Mouse (Mus musculus) limb, embryonic 12.5 days (tissue): ENCODE measurements around the gene Sptssb. TPM values are rescaled to one million over a fixed set of nuclear protein-coding genes. Genes with fewer than 3 reads are reported as not detected.

ENCODE experiments used
- ATAC-seq: fragments of 200-750 bp; cut with Nextera tagmentation; 2 replicates; pipeline ENCODE4 v1.8.0; 2017; ENCODE audit warnings: low read depth, moderate TSS enrichment; ENCODE audit not compliant: insufficient number of reproducible peaks, insufficient read depth, low FRiP score, low TSS enrichment
- H3K27ac ChIP-seq: fragments of 300-500 bp; sonication (generic); 2 replicates; pipeline ENCODE4 v1.5.1; 2016; ENCODE audit warnings: mild to moderate bottlenecking, moderate library complexity
- H3K27me3 ChIP-seq: fragments of 300-500 bp; sonication (generic); 2 replicates; pipeline ENCODE4 v1.6.1; 2016; ENCODE audit warnings: mild to moderate bottlenecking, moderate library complexity
- H3K36me3 ChIP-seq: fragments of 300-500 bp; sonication (generic); 2 replicates; pipeline ENCODE4 v1.6.1; 2016; ENCODE audit warnings: mild to moderate bottlenecking, moderate library complexity
- H3K4me1 ChIP-seq: fragments of 300-500 bp; sonication (generic); replicated peaks from 2 replicates; pipeline ENCODE4 v1.6.1; 2016
- H3K4me2 ChIP-seq: fragments of 300-500 bp; sonication (generic); 2 replicates; pipeline ENCODE4 v1.6.1; 2016; ENCODE audit warnings: mild to moderate bottlenecking, moderate library complexity
- H3K4me3 ChIP-seq: fragments of 300-500 bp; sonication (generic); replicated peaks from 2 replicates; pipeline ENCODE4 v1.5.1; 2016; ENCODE audit warnings: mild to moderate bottlenecking
- H3K9ac ChIP-seq: fragments of 300-500 bp; sonication (generic); replicated peaks from 2 replicates; pipeline ENCODE4 v1.6.1; 2016; ENCODE audit warnings: mild to moderate bottlenecking, moderate library complexity
- H3K9me3 ChIP-seq: fragments of 300-500 bp; sonication (generic); 2 replicates; pipeline ENCODE4 v1.6.1; 2016; ENCODE audit warnings: mild to moderate bottlenecking, moderate library complexity
- WGBS: fragments of 180-500 bp; shearing (Covaris S2); methylation state at CpG from one replicate; pipeline ENCODE4 v1.1.7; 2016; 5-methylcytosine and 5-hydroxymethylcytosine counted together
- polyA plus RNA-seq: library from polyadenylated mRNA; unstranded; fragments of >200 nt; fragmentation: Nextera tagmentation; extraction: Ambion mirVana; gene quantifications from 2 replicates; pipeline ENCODE4 v1.2.1, GENCODE M21; 2016

Gene Sptssb
- polyA plus RNA-seq, 1 experiment from 2014 or later = not detected

- H3K9ac ChIP-seq = no peak overlapping the region
- ATAC-seq = no peak
- no peak overlapping the region for H3K4me3 ChIP-seq
- WGBS = 65% methylated on average over 2 of the region's 2 CpGs
- H3K4me1 ChIP-seq = no peaks in the 10 kb centered on the region
- no peak overlapping the region for H3K4me2 ChIP-seq
- H3K27me3 ChIP-seq = no peaks in the 10 kb centered on the region
- H3K9me3 ChIP-seq = no peaks in the 10 kb centered on the region
- no peak overlapping the region for H3K27ac ChIP-seq
- no peaks in the 10 kb centered on the region for H3K36me3 ChIP-seq
Measured at GRCm38 (mm10) chr3:69885866-69886265, 26.1 kb upstream of the Sptssb start.

- no peak for ATAC-seq
- Histone ChIP-seq H3K27ac (no peak overlapping the region), H3K4me2 (no peak overlapping the region), H3K36me3 (no peaks in the 10 kb centered on the region), H3K4me3 (no peak overlapping the region), H3K27me3 (no peaks in the 10 kb centered on the region), H3K9me3 (no peaks in the 10 kb centered on the region), H3K9ac (no peak overlapping the region), H3K4me1 (no peaks in the 10 kb centered on the region)
- WGBS = 67% methylated on average over 1 of the region's 1 CpGs
Measured at GRCm38 (mm10) chr3:69883710-69884109, 24.0 kb upstream of the Sptssb start.

GRCm38 (mm10) chr3:69877538-69877937, 17.8 kb upstream of the Sptssb start:
- WGBS = 84% methylated on average over 2 of the region's 2 CpGs
- Histone ChIP-seq H3K36me3 (no peaks in the 10 kb centered on the region), H3K27ac (no peak overlapping the region), H3K9ac (no peak overlapping the region), H3K9me3 (no peaks in the 10 kb centered on the region), H3K27me3 (no peaks in the 10 kb centered on the region), H3K4me1 (no peaks in the 10 kb centered on the region), H3K4me3 (no peak overlapping the region), H3K4me2 (no peak overlapping the region)
- no peak for ATAC-seq

GRCm38 (mm10) chr3:69874721-69875120, 15.0 kb upstream of the Sptssb start:
- Histone ChIP-seq H3K4me2 (no peak overlapping the region), H3K27ac (no peak overlapping the region), H3K9ac (no peak overlapping the region), H3K27me3 (no peaks in the 10 kb centered on the region), H3K4me1 (no peaks in the 10 kb centered on the region), H3K4me3 (no peak overlapping the region), H3K9me3 (no peaks in the 10 kb centered on the region), H3K36me3 (no peaks in the 10 kb centered on the region)
- 78% methylated on average over 3 of the region's 3 CpGs for WGBS
- ATAC-seq = no peak

GRCm38 (mm10) chr3:69872661-69873327, 13.1 kb upstream of the Sptssb start:
- Histone ChIP-seq H3K9me3 (no peaks in the 10 kb centered on the region), H3K36me3 (no peaks in the 10 kb centered on the region), H3K27ac (no peak overlapping the region), H3K9ac (no peak overlapping the region), H3K27me3 (no peaks in the 10 kb centered on the region), H3K4me1 (no peaks in the 10 kb centered on the region), H3K4me2 (no peak overlapping the region), H3K4me3 (no peak overlapping the region)
- 83% methylated on average over 6 of the region's 6 CpGs for WGBS
- no peak for ATAC-seq

GRCm38 (mm10) chr3:69871174-69871573, 11.4 kb upstream of the Sptssb start:
- Histone ChIP-seq H3K27ac (no peak overlapping the region), H3K9me3 (no peaks in the 10 kb centered on the region), H3K27me3 (no peaks in the 10 kb centered on the region), H3K36me3 (no peaks in the 10 kb centered on the region), H3K4me3 (no peak overlapping the region), H3K9ac (no peak overlapping the region), H3K4me2 (no peak overlapping the region), H3K4me1 (no peaks in the 10 kb centered on the region)
- ATAC-seq = no peak
- WGBS = 89% methylated on average over 14 of the region's 14 CpGs

- Histone ChIP-seq H3K4me1 (no peaks in the 10 kb centered on the region), H3K9ac (no peak overlapping the region), H3K9me3 (no peaks in the 10 kb centered on the region), H3K4me3 (no peak overlapping the region), H3K36me3 (no peaks in the 10 kb centered on the region), H3K27ac (no peak overlapping the region), H3K4me2 (no peak overlapping the region), H3K27me3 (no peaks in the 10 kb centered on the region)
- ATAC-seq = no peak
- WGBS = 77% methylated on average over 8 of the region's 8 CpGs
Measured at GRCm38 (mm10) chr3:69869702-69870101, 10.0 kb upstream of the Sptssb start.

GRCm38 (mm10) chr3:69861789-69862395, 2.2 kb upstream of the Sptssb start:
- H3K4me3 ChIP-seq = peak overlapping the region; percentile 48

GRCm38 (mm10) chr3:69860589-69861521, 1.1 kb upstream of the Sptssb start:
- Histone ChIP-seq H3K27ac (no peak overlapping the region), H3K4me3 (peak overlapping the region; percentile 48), H3K36me3 (no peaks in the 10 kb centered on the region), H3K4me1 (peaks cover 8% of the 10 kb centered on the region; the same call in 1 of the 2 replicates), H3K4me2 (peak overlapping the region; percentile 97), H3K27me3 (peaks cover 25% of the 10 kb centered on the region), H3K9ac (peak overlapping the region; percentile 52), H3K9me3 (no peaks in the 10 kb centered on the region)
- under 1% methylated on average over 40 of the region's 40 CpGs for WGBS
- ATAC-seq = peak; percentile 66; the same call in 1 of the 2 replicates

More at GRCm38 (mm10) chr3:69861789-69862395, 2.2 kb upstream of the Sptssb start:
- H3K36me3 ChIP-seq = no peaks in the 10 kb centered on the region
- no peak for ATAC-seq
- WGBS = 37% methylated on average over 9 of the region's 9 CpGs
- H3K9me3 ChIP-seq = no peaks in the 10 kb centered on the region
- peaks cover 25% of the 10 kb centered on the region for H3K27me3 ChIP-seq
- no peak overlapping the region for H3K9ac ChIP-seq
- peaks cover 8% of the 10 kb centered on the region; the same call in 1 of the 2 replicates for H3K4me1 ChIP-seq
- peak overlapping the region; percentile 97 for H3K4me2 ChIP-seq
- H3K27ac ChIP-seq = no peak overlapping the region

GRCm38 (mm10) chr3:69839485-69839884, 20.3 kb downstream of the Sptssb start:
- Histone ChIP-seq H3K9ac (no peak overlapping the region), H3K27ac (no peak overlapping the region), H3K9me3 (no peaks in the 10 kb centered on the region), H3K4me3 (no peak overlapping the region), H3K4me1 (no peaks in the 10 kb centered on the region), H3K36me3 (no peaks in the 10 kb centered on the region), H3K27me3 (no peaks in the 10 kb centered on the region), H3K4me2 (no peak overlapping the region)
- ATAC-seq = no peak
- 84% methylated on average over 6 of the region's 6 CpGs for WGBS

GRCm38 (mm10) chr3:69829532-69829931, 30.2 kb downstream of the Sptssb start:
- H3K27ac ChIP-seq = no peak overlapping the region
- no peaks in the 10 kb centered on the region for H3K4me1 ChIP-seq
- ATAC-seq = no peak
- no peak overlapping the region for H3K4me2 ChIP-seq
- no peaks in the 10 kb centered on the region for H3K27me3 ChIP-seq
- no peak overlapping the region for H3K9ac ChIP-seq
- WGBS = 89% methylated on average over 8 of the region's 8 CpGs
- H3K4me3 ChIP-seq = no peak overlapping the region
- no peaks in the 10 kb centered on the region for H3K36me3 ChIP-seq
- no peaks in the 10 kb centered on the region for H3K9me3 ChIP-seq
